Mouse (Mus musculus) layer of hippocampus, adult 6 months (tissue): ENCODE data around the gene Fam198b. TPM values are rescaled to one million over a fixed set of nuclear protein-coding genes. Genes with fewer than 3 reads are reported as not detected.

Experiments used
- long read RNA-seq, 2 experiments: library from polyadenylated mRNA; unstranded; transcript quantifications; one replicate each; pipeline ENCODE4 v2.0.0; 2019 to 2020
- polyA plus RNA-seq: library from polyadenylated mRNA; unstranded; fragments of <200 nt; fragmentation: Nextera tagmentation; gene quantifications from 2 replicates; pipeline ENCODE4 v1.2.3, GENCODE M21; 2021

The Fam198b gene
- polyA plus RNA-seq, result 0.87 and 1.8 TPM in 2 replicates
- long read RNA-seq, experiment 1, full-length matches to known transcripts, result 1 of 3 reads
- long read RNA-seq, experiment 1, partial matches to known transcripts, result 0 of 3 reads
- long read RNA-seq, experiment 1, other reads (novel, unspliced or antisense), result 2 of 3 reads
- long read RNA-seq, experiment 2, full-length matches to known transcripts, result 3 of 7 reads
- long read RNA-seq, experiment 2, partial matches to known transcripts, result 2 of 7 reads
- long read RNA-seq, experiment 2, other reads (novel, unspliced or antisense), result 2 of 7 reads

DNA sequence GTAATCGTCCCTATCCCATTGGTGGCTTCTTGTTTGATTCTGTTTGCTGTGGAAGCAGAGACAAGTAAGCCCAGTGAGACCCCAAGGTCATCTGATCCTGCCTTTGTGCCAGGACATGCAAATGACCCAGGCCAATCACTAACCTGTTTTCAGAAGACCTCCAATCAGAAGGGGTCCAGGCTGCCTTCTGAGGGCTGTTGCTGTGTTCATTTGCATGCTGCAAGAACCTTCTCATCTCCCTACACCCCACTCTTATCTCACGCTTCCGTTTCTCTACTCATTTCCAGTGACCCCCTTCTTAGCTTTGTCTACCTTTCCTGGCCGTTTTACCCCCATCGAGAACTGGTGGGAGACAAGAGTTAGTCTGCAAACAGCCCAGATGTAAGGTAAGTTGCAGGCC lies at the start of gene Fam198b:
Gene Fam198b (plus strand): TSS at position 229 of the 400 bp plus-strand sequence.

DNA sequence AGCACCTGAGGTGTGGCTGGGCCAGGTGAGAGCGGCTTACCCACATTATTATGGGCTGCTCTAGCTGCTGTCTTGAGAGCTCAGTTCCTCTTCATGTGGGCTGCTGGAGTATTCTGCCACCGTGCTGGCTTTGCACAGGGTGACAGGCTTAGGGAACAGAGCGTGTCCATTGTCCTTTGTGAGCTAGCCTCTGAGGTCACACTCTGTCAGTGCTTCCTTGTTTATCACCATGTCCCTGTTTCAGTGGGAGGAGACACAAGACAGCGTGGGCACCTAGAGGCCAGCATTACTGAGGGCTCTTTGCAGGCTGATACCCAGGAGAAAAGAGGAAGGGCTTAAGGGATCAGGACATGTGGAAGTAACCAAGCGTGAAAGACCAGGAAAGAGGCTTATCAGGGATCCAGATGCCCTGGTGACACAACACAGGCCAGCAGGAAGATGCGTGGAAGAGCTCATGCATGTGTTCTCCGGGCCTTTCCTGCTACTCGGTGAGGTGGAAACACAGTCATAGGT lies 31.6 kb upstream of the Fam198b start, which contains the start of gene Tmem144:
Gene Tmem144 (minus strand): TSS at position 120 of the 513 bp plus-strand sequence.

Other genes with a start within 250 kb of the Fam198b start
- 0.65 and 0.97 TPM in 2 replicates for gene Rxfp1, start 146.7 kb upstream of the Fam198b start, polyA plus RNA-seq
- gene Tmem144, start 31.8 kb upstream of the Fam198b start, polyA plus RNA-seq, result 11.2 and 14.3 TPM in 2 replicates